Mouse (Mus musculus) spleen, adult 12 weeks (tissue): ENCODE data around the gene Eps15.

ENCODE experiments used
- DNase-seq: peaks from one replicate; pipeline ENCODE4 v3.0.0; 2022; ENCODE audit warnings: low spot score

Gene Eps15

DNA sequence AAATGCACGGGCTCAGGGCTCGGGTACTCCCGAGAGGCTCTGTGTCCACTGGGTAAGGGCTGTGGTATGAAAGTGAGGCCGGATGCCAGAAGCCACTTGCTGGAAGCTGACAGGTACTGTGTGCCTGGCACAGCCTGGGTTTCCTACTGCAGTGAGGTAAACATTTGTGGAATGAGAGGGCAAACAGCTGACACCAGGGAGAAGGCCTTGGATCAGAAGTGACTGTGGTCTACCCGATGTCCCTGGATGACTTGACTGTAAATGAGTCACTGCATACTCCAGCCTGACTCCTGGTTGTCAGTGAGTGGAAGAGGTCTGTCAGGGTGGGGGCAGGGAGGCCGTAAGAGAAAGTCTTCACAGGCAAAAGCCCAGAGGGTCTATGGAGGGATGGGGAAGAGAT lies 153.6 kb downstream of the Eps15 start:
- no peak for DNase-seq

DNA sequence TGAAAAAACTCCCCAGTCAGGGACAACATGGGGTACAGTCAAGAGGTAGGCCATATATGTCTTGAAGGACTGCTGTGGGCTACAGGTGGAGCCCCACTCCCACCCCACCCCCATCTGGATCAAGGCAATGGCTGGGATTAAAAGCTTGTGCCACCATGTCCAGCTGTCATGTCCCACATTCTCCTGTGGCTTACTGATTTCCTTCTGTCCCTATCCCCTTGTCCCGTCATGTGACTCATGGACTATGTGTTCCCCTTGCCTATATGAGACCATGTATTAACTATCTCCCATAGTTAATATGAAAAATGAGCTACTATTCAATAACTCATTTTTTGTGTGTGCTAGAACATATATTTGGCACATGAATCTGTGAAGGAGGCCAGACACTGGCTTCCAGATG lies 154.2 kb downstream of the Eps15 start:
- DNase-seq, result no peak
